Mouse (Mus musculus): ENCODE data around the gene Nr6a1.

DNA sequence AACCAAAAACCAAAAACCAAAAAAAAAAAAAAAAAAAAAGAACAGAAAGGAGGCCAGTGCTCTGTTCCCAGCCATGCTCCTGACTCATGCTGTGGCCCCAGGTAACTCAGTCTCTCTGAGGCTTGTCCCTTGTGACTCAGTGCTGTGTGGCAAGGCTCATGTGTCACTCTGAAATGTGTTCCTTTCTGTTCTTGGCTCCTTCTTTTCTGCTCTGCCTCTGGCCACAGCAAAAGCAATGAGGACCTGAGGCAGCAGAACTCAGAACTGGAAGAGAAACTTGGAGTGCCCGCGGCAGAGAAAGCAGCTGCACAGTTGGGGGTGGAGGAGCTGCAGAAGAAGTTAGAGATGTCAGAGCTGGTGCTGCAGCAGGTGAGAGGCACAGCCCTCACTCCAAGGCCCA is 46.7 kb upstream of the Nr6a1 start:
- TF ChIP-seq CTCF (IDR thresholded peaks at IDR 0.05; ENCODE audit: insufficient read depth, low read depth, low read length) (no peak), POLR2A (IDR thresholded peaks at IDR 0.05; ENCODE audit: insufficient read depth, low read depth, low read length) (no peak)
